Mouse (Mus musculus) heart, adult 2 months (tissue): Measurements from ENCODE around the gene Rcan1. TPM values are rescaled to one million over a fixed set of nuclear protein-coding genes. Genes with fewer than 3 reads are reported as not detected.

Source experiments
- DNase-seq, 2 experiments: peaks; one replicate each; pipeline ENCODE4 v3.0.0; 2021
- H3K27ac ChIP-seq: fragments of 200-600 bp; 2 replicates; pipeline ENCODE4 v1.8.1; 2022
- H3K27me3 ChIP-seq: fragments of 200-500 bp; 2 replicates; pipeline ENCODE4 v1.6.1; 2012; ENCODE audit warnings: mild to moderate bottlenecking, low read length, inconsistent platforms, mixed read lengths; ENCODE audit not compliant: control insufficient read depth, insufficient read depth
- H3K36me3 ChIP-seq: fragments of 200-500 bp; 2 replicates; pipeline ENCODE4 v1.6.1; 2012; ENCODE audit warnings: low read length, inconsistent platforms; ENCODE audit not compliant: control insufficient read depth, insufficient read depth
- H3K4me1 ChIP-seq: fragments of 200-500 bp; 2 replicates; pipeline ENCODE4 v1.6.1; 2011; ENCODE audit warnings: low read length; ENCODE audit not compliant: control insufficient read depth, insufficient read depth
- H3K4me3 ChIP-seq: fragments of 200-600 bp; 2 replicates; pipeline ENCODE4 v1.8.1; 2022
- H3K79me2 ChIP-seq: fragments of 200-500 bp; replicated peaks from 2 replicates; pipeline ENCODE4 v1.6.1; 2012; ENCODE audit warnings: mild to moderate bottlenecking, inconsistent platforms, low read length, moderate library complexity, mixed read lengths; ENCODE audit not compliant: control insufficient read depth, insufficient read depth
- H3K9ac ChIP-seq: fragments of 200-500 bp; 2 replicates; pipeline ENCODE4 v1.6.1; 2012; ENCODE audit warnings: low read depth, mild to moderate bottlenecking, control low read depth, inconsistent platforms, low read length, mixed read lengths
- CTCF ChIP-seq: fragments of 200-600 bp; IDR thresholded peaks from 2 replicates; pipeline ENCODE4 v1.8.1; 2022; ENCODE audit warnings: antibody characterized with exemption, mild to moderate bottlenecking, moderate library complexity
- EP300 ChIP-seq: fragments of 200-500 bp; IDR thresholded peaks from 2 replicates; pipeline ENCODE4 v1.6.1; 2011; ENCODE audit warnings: low read depth, low read length, control low read depth; ENCODE audit not compliant: insufficient read depth
- POLR2A ChIP-seq: fragments of 200-500 bp; IDR thresholded peaks from 2 replicates; pipeline ENCODE4 v1.6.1; 2011; ENCODE audit warnings: mild to moderate bottlenecking, low read depth, low read length, control low read depth; ENCODE audit not compliant: insufficient read depth
- WGBS: fragments of 180-500 bp; shearing (Covaris S2); methylation state at CpG from one replicate; pipeline ENCODE4 v1.1.7; 2018; 5-methylcytosine and 5-hydroxymethylcytosine counted together
- intact Hi-C: fragments of 180-260 bp; cut with DNase I; formaldehyde crosslinking; loops from one replicate; pipeline ENCODE4 v1.15.1; 2025
- polyA plus RNA-seq: library from polyadenylated mRNA; depleted of rRNA; stranded (reverse); fragments of >200 nt; gene quantifications from 2 replicates; pipeline ENCODE4 v1.2.3, GENCODE M21; 2012
- total RNA-seq, 2 experiments: library from RNA; stranded (reverse); gene quantifications; 2 replicates each; pipeline ENCODE4 v1.2.3; 2021

Gene Rcan1
- total and polyA plus RNA-seq, 3 experiments, result 40.7 to 112 (median 63.0) TPM

DNA sequence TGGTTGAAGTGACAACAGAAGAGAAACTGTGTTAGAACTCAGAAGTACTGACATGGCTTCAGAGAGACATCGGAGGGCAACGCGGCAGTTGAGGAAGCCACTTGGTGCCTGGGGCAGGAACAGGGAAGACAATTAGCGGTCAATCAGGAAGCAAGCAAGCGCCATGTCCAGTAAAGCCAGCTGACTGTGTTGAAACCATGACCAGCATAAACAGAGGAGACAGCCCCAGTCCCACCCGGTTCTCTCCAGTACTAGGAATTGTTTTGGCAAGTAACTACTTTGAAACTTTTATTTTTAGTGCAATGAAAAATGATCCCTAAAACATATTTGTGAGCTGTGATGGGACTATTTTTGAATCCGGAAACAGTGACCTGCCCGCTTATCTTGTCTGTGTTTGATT lies 39.9 kb downstream of the Rcan1 start:
- DNase-seq, result no peak
- H3K4me3 ChIP-seq, result no peak overlapping the region
- H3K9ac ChIP-seq, result no peak overlapping the region
- H3K79me2 ChIP-seq, result 0 out of 2 replicates have a peak, but pooled peaks cover 2% of the 10 kb centered on the region
- no peaks in the 10 kb centered on the region for H3K27me3 ChIP-seq
- intact Hi-C loops, result no loop called here
- H3K27ac ChIP-seq, result peak overlapping the region; percentile 79
- peaks cover 2% of the 10 kb centered on the region; the same call in 1 of the 2 replicates for H3K36me3 ChIP-seq
- TF ChIP-seq POLR2A (no peak), CTCF (no peak), EP300 (no peak)
- H3K4me1 ChIP-seq, result peaks cover 29% of the 10 kb centered on the region
- 31% methylated on average over 8 of the region's 8 CpGs for WGBS

- Histone ChIP-seq H3K9ac (peak overlapping the region; percentile 8), H3K4me1 (peaks cover 26% of the 10 kb centered on the region), H3K4me3 (peak overlapping the region; percentile 44), H3K79me2 (0 out of 2 replicates have a peak, but pooled peaks cover 2% of the 10 kb centered on the region), H3K27me3 (no peaks in the 10 kb centered on the region), H3K27ac (peak overlapping the region; percentile 91), H3K36me3 (peaks cover 2% of the 10 kb centered on the region; the same call in 1 of the 2 replicates)
- TF ChIP-seq CTCF (peak; percentile 60), POLR2A (no peak), EP300 (peak; percentile 53; the same call in 1 of the 2 replicates)
- WGBS, result 3% methylated on average over 19 of the region's 19 CpGs
- intact Hi-C loops, result loop anchor here (1.0 kb wide), 1 partner anchor 28 kb away; no protein-coding TSS in a partner anchor
- DNase-seq, result peak; percentile 73 to 79
These were observed 42.3 kb downstream of the Rcan1 start for GRCm38 (mm10) chr16:92428197-92428950.

- peaks cover 26% of the 10 kb centered on the region for H3K4me1 ChIP-seq
- intact Hi-C loops, result no loop called here
- WGBS, result 67% methylated on average over 6 of the region's 6 CpGs
These were observed 44.0 kb downstream of the Rcan1 start for GRCm38 (mm10) chr16:92426708-92427107.

DNA sequence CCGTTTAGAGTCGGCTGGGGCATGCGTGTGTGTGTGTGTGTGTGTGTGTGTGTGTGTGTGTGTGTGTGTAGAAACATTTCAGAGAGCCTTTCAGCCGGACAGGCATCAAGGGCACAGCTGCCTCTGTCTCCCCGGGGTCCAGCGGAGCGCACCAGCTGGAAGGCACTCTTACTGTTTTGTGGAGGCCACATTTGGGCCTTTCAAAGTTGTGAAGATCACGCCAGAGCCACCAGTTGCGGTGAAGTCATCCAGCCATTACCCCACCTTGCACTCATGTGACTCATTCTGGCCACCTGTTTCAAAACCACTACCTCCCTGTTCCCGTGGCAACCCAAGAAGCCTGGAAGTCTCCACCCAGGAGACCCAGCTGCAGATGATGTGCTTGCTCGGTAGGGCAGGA lies 44.8 kb downstream of the Rcan1 start:
- TF ChIP-seq CTCF, result no peak
- no peak for TF ChIP-seq POLR2A
- no peak for TF ChIP-seq EP300
- DNase-seq, result no peak
- H3K27me3 ChIP-seq, result no peaks in the 10 kb centered on the region
- peaks cover 28% of the 10 kb centered on the region for H3K4me1 ChIP-seq
- 65% methylated on average over 11 of the region's 11 CpGs for WGBS
- intact Hi-C loops, result no loop called here
- H3K9ac ChIP-seq, result no peak overlapping the region
- no peak overlapping the region for H3K27ac ChIP-seq
- peaks cover 2% of the 10 kb centered on the region; the same call in 1 of the 2 replicates for H3K79me2 ChIP-seq
- no peak overlapping the region for H3K4me3 ChIP-seq
- peaks cover 2% of the 10 kb centered on the region; the same call in 1 of the 2 replicates for H3K36me3 ChIP-seq

More at GRCm38 (mm10) chr16:92426708-92427107, 44.0 kb downstream of the Rcan1 start:
- H3K27ac ChIP-seq, result no peak overlapping the region; the same call in 1 of the 2 replicates
- no peak overlapping the region for H3K4me3 ChIP-seq
- TF ChIP-seq EP300 (no peak), POLR2A (no peak), CTCF (no peak)
- H3K27me3 ChIP-seq, result no peaks in the 10 kb centered on the region
- H3K79me2 ChIP-seq, result 0 out of 2 replicates have a peak, but pooled peaks cover 2% of the 10 kb centered on the region
- H3K36me3 ChIP-seq, result peaks cover 2% of the 10 kb centered on the region; the same call in 1 of the 2 replicates
- H3K9ac ChIP-seq, result no peak overlapping the region
- no peak for DNase-seq

GRCm38 (mm10) chr16:92423363-92423762 lies 47.3 kb downstream of the Rcan1 start:
- intact Hi-C loops, result no loop called here
- Histone ChIP-seq H3K27ac (peak overlapping the region; percentile 61), H3K4me1 (peaks cover 16% of the 10 kb centered on the region), H3K27me3 (no peaks in the 10 kb centered on the region), H3K4me3 (no peak overlapping the region), H3K9ac (no peak overlapping the region), H3K79me2 (peaks cover 2% of the 10 kb centered on the region; the same call in 1 of the 2 replicates), H3K36me3 (no peaks in the 10 kb centered on the region)
- 36% methylated on average over 10 of the region's 10 CpGs for WGBS
- TF ChIP-seq EP300 (no peak), POLR2A (no peak), CTCF (no peak)
- no peak for DNase-seq
